Mouse (Mus musculus) liver, embryonic 16.5 days (tissue): ENCODE measurements around the gene Pla2g4b. TPM values are rescaled to one million over a fixed set of nuclear protein-coding genes. Genes with fewer than 3 reads are reported as not detected.

Experiments
- ATAC-seq: fragments of 200-750 bp; cut with Nextera tagmentation; 2 replicates; pipeline ENCODE4 v1.8.0; 2017; ENCODE audit warnings: low read depth, mild to moderate bottlenecking, moderate number of reproducible peaks, moderate library complexity
- H3K27ac ChIP-seq: fragments of 300-500 bp; sonication (generic); 2 replicates; pipeline ENCODE4 v1.5.1; 2014; ENCODE audit warnings: mild to moderate bottlenecking, low read length
- H3K27me3 ChIP-seq: fragments of 300-500 bp; sonication (generic); 2 replicates; pipeline ENCODE4 v1.6.1; 2014; ENCODE audit warnings: low read depth, low read length, mixed read lengths; ENCODE audit not compliant: control insufficient read depth, insufficient read depth
- H3K36me3 ChIP-seq: fragments of 300-500 bp; sonication (generic); 2 replicates; pipeline ENCODE4 v1.6.1; 2014; ENCODE audit warnings: mild to moderate bottlenecking; ENCODE audit not compliant: control insufficient read depth, insufficient read depth
- H3K4me1 ChIP-seq: fragments of 300-500 bp; sonication (generic); 2 replicates; pipeline ENCODE4 v1.6.1; 2014; ENCODE audit warnings: low read depth, low read length, mixed read lengths; ENCODE audit not compliant: control insufficient read depth
- H3K4me2 ChIP-seq: fragments of 300-500 bp; sonication (generic); 2 replicates; pipeline ENCODE4 v1.6.1; 2014; ENCODE audit warnings: low read depth, low read length, mixed read lengths
- H3K4me3 ChIP-seq: fragments of 300-500 bp; sonication (generic); 2 replicates; pipeline ENCODE4 v1.5.1; 2014; ENCODE audit warnings: low read depth, mild to moderate bottlenecking, low read length
- H3K9ac ChIP-seq: fragments of 300-500 bp; sonication (generic); 2 replicates; pipeline ENCODE4 v1.6.1; 2014; ENCODE audit warnings: low read depth, low read length
- H3K9me3 ChIP-seq: fragments of 300-500 bp; sonication (generic); replicated peaks from 2 replicates; pipeline ENCODE4 v1.6.1; 2016; ENCODE audit warnings: low read length; ENCODE audit not compliant: control insufficient read depth
- WGBS: fragments of 180-500 bp; shearing (Covaris S2); extraction: QIAGEN DNeasy Blood & Tissue Kit; methylation state at CpG from one replicate; pipeline ENCODE4 v1.1.7; 2014; ENCODE audit not compliant: insufficient replicate concordance; 5-methylcytosine and 5-hydroxymethylcytosine counted together
- polyA plus RNA-seq: library from polyadenylated mRNA; unstranded; fragments of >200 nt; fragmentation: Nextera tagmentation; extraction: Ambion mirVana; gene quantifications from 2 replicates; pipeline ENCODE4 v1.2.1, GENCODE M21; 2015

Gene Pla2g4b
- polyA plus RNA-seq, 1 experiment from 2014 or later, result 0.13 TPM

GRCm38 (mm10) chr2:119995391-119996281 is 37.6 kb upstream of the Pla2g4b start:
- no peak overlapping the region for H3K4me3 ChIP-seq
- peak overlapping the region; percentile 48 for H3K27ac ChIP-seq
- H3K27me3 ChIP-seq, result no peaks in the 10 kb centered on the region
- no peak overlapping the region for H3K4me2 ChIP-seq
- peaks cover 3% of the 10 kb centered on the region for H3K4me1 ChIP-seq
- H3K9ac ChIP-seq, result no peak overlapping the region
- no peak for ATAC-seq
- H3K9me3 ChIP-seq, result no peaks in the 10 kb centered on the region
- 40% methylated on average over 9 of the region's 9 CpGs for WGBS
- H3K36me3 ChIP-seq, result no peaks in the 10 kb centered on the region

- 73% methylated on average over 4 of the region's 4 CpGs for WGBS
These were observed 35.9 kb upstream of the Pla2g4b start for GRCm38 (mm10) chr2:119997354-119997753.

DNA sequence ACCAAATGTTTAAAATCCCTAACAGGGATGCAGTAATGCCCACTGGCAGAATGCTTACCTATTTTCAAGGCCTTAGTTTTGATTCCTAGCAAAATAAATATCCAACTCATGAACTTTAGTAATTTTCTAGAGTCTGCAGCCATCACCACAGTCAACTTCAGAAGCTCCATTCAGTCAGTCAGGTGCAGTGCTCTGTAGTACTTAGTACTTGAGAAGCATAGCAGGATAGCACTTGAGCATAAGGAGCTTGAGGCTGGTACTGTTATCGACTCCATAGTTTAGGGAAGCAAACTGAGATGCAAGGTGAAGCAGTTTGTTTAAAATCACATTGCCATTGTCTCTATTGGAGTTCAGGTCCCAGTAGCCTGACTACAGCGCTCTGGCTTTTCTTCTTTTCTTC is 33.5 kb upstream of the Pla2g4b start:
- 67% methylated on average over 2 of the region's 2 CpGs for WGBS
- Histone ChIP-seq H3K27me3 (no peaks in the 10 kb centered on the region), H3K36me3 (no peaks in the 10 kb centered on the region), H3K4me3 (no peak overlapping the region), H3K9me3 (no peaks in the 10 kb centered on the region), H3K9ac (no peak overlapping the region), H3K4me2 (no peak overlapping the region), H3K4me1 (peaks cover 3% of the 10 kb centered on the region), H3K27ac (no peak overlapping the region)
- ATAC-seq, result no peak

More at GRCm38 (mm10) chr2:119997354-119997753, 35.9 kb upstream of the Pla2g4b start:
- Histone ChIP-seq H3K9ac (no peak overlapping the region), H3K9me3 (no peaks in the 10 kb centered on the region), H3K36me3 (no peaks in the 10 kb centered on the region), H3K4me3 (no peak overlapping the region), H3K27ac (no peak overlapping the region), H3K4me1 (peaks cover 3% of the 10 kb centered on the region), H3K27me3 (no peaks in the 10 kb centered on the region), H3K4me2 (no peak overlapping the region)
- no peak for ATAC-seq

DNA sequence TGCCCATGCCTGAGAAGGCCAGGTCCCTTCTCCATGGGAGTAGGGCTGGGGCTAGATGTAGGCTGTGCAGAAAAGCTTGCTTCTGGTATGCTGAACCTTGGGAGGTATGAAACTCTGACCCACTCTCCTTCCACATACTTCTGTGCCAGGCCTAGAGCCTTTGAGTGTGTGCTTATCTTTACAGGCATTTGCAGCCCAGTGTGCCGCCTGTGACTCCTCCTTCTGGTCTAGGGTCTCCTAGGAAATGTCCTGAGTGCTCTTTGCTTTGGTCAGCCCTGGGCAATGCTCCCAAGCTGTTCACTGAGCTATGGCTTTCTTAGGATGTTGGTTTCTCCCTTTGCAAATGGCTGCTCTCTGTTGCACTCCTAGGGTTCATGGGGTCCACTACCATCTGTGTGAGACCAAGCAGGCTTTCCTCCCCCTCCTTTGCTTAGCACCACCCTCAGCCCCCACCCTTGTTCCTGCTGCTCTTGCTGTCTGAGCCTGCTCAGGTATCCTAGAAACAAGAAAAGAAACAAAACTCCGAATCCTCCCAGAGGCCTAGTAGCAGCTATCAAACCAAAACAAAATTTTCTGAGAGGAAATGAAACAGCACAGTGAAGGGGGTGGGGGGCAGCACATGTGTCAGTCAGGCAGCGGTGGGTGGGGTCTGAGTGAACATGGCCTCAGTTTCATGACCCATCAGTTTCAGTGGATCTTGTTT is 32.2 kb upstream of the Pla2g4b start:
- Histone ChIP-seq H3K36me3 (no peaks in the 10 kb centered on the region), H3K4me3 (no peak overlapping the region), H3K4me1 (no peaks in the 10 kb centered on the region), H3K9ac (no peak overlapping the region), H3K27me3 (no peaks in the 10 kb centered on the region), H3K4me2 (no peak overlapping the region), H3K27ac (no peak overlapping the region), H3K9me3 (no peaks in the 10 kb centered on the region)
- WGBS, result 39% methylated on average over 3 of the region's 3 CpGs
- no peak for ATAC-seq

DNA sequence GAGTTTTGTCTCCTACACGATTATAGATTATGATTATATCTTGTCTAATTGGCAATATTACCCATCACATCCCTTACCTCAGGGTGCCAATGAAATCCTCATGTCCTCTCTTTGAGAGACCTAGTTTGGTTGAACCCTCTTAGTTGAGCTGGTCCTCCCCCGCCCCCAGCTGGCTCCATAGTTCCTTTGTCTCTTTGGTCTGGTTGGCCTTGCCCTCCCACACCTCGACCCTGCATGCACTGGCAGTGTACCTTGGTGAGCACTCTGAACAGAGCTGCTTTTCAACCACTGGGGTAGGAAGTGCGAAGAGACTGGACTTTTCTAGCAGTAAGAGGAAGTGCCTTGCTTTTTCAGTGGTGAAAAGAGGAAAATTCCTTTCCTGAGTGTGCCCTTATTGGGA is 31.3 kb upstream of the Pla2g4b start:
- no peak overlapping the region for H3K4me2 ChIP-seq
- no peaks in the 10 kb centered on the region for H3K9me3 ChIP-seq
- H3K4me3 ChIP-seq, result no peak overlapping the region
- H3K9ac ChIP-seq, result no peak overlapping the region
- no peaks in the 10 kb centered on the region for H3K27me3 ChIP-seq
- H3K4me1 ChIP-seq, result no peaks in the 10 kb centered on the region
- 51% methylated on average over 4 of the region's 4 CpGs for WGBS
- no peak for ATAC-seq
- no peaks in the 10 kb centered on the region for H3K36me3 ChIP-seq
- H3K27ac ChIP-seq, result no peak overlapping the region

- H3K9ac ChIP-seq, result no peak overlapping the region
- H3K9me3 ChIP-seq, result no peaks in the 10 kb centered on the region
These were observed 29.2 kb upstream of the Pla2g4b start for GRCm38 (mm10) chr2:120003970-120004369.

DNA sequence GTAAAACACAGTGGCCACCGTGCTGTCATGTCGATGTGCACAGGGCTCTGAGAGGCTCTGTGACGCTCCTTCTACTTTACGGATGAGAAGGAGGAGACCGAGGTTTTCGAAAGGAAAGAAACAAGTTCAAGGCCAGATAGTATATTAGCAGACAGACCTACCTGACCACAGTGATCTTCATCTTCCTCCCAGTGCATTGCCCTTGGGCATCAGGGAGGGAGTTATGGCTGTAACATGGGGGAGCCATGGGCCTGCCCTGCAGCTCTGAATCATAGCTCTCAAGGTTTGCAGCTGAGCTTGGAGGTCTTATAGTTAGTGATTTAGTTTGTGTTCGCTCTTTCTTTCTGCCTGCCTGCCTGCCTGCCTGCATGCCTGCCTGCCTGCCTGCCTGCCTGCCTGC is 26.5 kb upstream of the Pla2g4b start:
- Histone ChIP-seq H3K27ac (no peak overlapping the region), H3K27me3 (no peaks in the 10 kb centered on the region), H3K4me1 (no peaks in the 10 kb centered on the region), H3K9ac (no peak overlapping the region), H3K36me3 (no peaks in the 10 kb centered on the region), H3K4me3 (no peak overlapping the region), H3K9me3 (no peaks in the 10 kb centered on the region), H3K4me2 (no peak overlapping the region)
- ATAC-seq, result no peak
- 82% methylated on average over 7 of the region's 7 CpGs for WGBS

More at GRCm38 (mm10) chr2:120003970-120004369, 29.2 kb upstream of the Pla2g4b start:
- WGBS, result 61% methylated on average over 2 of the region's 2 CpGs
- H3K27ac ChIP-seq, result no peak overlapping the region
- H3K4me1 ChIP-seq, result no peaks in the 10 kb centered on the region
- no peak overlapping the region for H3K4me2 ChIP-seq
- H3K4me3 ChIP-seq, result no peak overlapping the region
- no peaks in the 10 kb centered on the region for H3K27me3 ChIP-seq
- no peak for ATAC-seq
- no peaks in the 10 kb centered on the region for H3K36me3 ChIP-seq

DNA sequence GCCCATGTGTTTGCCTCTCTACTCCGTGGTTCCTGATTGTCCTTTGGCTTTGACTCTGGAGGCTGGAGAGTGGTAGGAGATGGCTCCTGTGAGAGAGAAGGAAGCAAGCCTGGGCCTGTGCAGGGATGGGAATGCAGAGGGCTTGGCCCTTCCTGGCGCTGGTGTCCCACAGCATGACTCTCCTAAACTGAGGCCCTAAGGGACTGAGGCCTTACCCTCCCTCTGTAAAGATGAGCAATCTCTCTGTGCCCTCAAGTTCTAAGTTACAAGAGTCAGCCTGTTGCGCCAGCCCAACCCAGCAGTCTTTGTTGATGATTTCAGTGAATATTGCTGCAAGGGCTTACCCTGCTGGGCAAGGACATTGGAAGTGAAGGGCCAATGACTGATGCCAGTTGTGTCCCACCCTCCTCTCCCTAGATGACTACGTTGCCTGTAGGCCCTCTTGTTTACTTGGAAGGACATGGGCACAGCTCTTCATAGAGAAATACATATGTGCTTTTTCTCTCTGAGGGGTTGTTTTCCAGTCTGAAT is 25.5 kb upstream of the Pla2g4b start:
- Histone ChIP-seq H3K9ac (no peak overlapping the region), H3K27me3 (no peaks in the 10 kb centered on the region), H3K4me2 (no peak overlapping the region), H3K4me1 (no peaks in the 10 kb centered on the region), H3K9me3 (no peaks in the 10 kb centered on the region), H3K4me3 (no peak overlapping the region), H3K36me3 (no peaks in the 10 kb centered on the region), H3K27ac (no peak overlapping the region)
- 73% methylated on average over 4 of the region's 4 CpGs for WGBS
- ATAC-seq, result no peak

GRCm38 (mm10) chr2:120008672-120009071 is 24.5 kb upstream of the Pla2g4b start:
- H3K9ac ChIP-seq, result no peak overlapping the region
- WGBS, result 19% methylated on average over 4 of the region's 4 CpGs
- no peak overlapping the region for H3K4me2 ChIP-seq
- H3K27me3 ChIP-seq, result no peaks in the 10 kb centered on the region
- no peaks in the 10 kb centered on the region for H3K9me3 ChIP-seq
- peak; percentile 59 for ATAC-seq
- H3K27ac ChIP-seq, result no peak overlapping the region
- H3K4me3 ChIP-seq, result no peak overlapping the region
- H3K36me3 ChIP-seq, result no peaks in the 10 kb centered on the region
- H3K4me1 ChIP-seq, result no peaks in the 10 kb centered on the region
